Mouse (Mus musculus): ENCODE measurements around the gene Eme2. TPM values are rescaled to one million over a fixed set of nuclear protein-coding genes. Genes with fewer than 3 reads are reported as not detected.

The Eme2 gene
- polyA plus RNA-seq, 1 experiment from 2014 or later, result 17.5 TPM

- H3K9me3 ChIP-seq (ENCODE audit: low read length), result no peaks in the 10 kb centered on the region
- peak overlapping the region; percentile 70 for H3K4me2 ChIP-seq (replicated peaks; ENCODE audit: low read depth, low read length)
- H3K27ac ChIP-seq (ENCODE audit: low read length), result peak overlapping the region; percentile 81
- H3K4me3 ChIP-seq (ENCODE audit: low read depth, low read length), result peak overlapping the region; percentile 72
- H3K36me3 ChIP-seq (ENCODE audit: insufficient read depth, low read length), result peaks cover 19% of the 10 kb centered on the region
- peaks cover 4% of the 10 kb centered on the region; the same call in 1 of the 2 replicates for H3K4me1 ChIP-seq (ENCODE audit: insufficient read depth, low read depth, low read length)
- no peaks in the 10 kb centered on the region for H3K27me3 ChIP-seq (replicated peaks; ENCODE audit: insufficient read depth, low read length)
- 9% methylated on average over 31 of the region's 31 CpGs for WGBS
- peak overlapping the region; percentile 88 for H3K9ac ChIP-seq (replicated peaks; ENCODE audit: low read depth)
- ATAC-seq (peak; percentile 7; the same call in 1 of the 2 replicates), DNase-seq (ENCODE audit: low spot score) (no peak)
- TF ChIP-seq CTCF (IDR thresholded peaks at IDR 0.05) (no peak), EP300 (IDR thresholded peaks at IDR 0.05) (no peak)
Observed at GRCm38 (mm10) chr17:24894061-24894994, 559 bp downstream of the Eme2 start.

DNA sequence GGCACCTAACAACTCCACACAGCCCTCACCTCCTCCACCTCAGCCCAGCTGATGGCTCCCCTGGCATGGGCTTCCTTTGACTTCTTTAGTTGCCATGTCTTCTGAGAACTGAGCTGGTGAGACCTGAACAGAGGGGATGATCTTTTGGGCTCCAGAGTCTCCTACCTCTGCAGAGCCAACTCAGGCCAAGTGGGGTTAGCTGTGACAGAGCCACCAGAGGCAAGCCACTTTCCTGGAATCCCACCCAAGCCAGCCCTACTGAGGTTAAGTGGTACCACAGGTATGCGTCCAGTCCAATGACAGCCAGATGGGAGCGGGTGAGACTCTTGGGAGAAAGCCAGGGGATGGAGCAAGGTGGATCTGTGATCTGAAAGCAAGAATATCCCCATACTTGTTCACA is 1.6 kb downstream of the Eme2 start:
- Histone ChIP-seq H3K9me3 (ENCODE audit: low read length) (no peaks in the 10 kb centered on the region), H3K27ac (ENCODE audit: low read length) (no peak overlapping the region), H3K36me3 (ENCODE audit: insufficient read depth, low read length) (peaks cover 15% of the 10 kb centered on the region), H3K4me3 (ENCODE audit: low read depth, low read length) (no peak overlapping the region), H3K9ac (replicated peaks; ENCODE audit: low read depth) (no peak overlapping the region), H3K27me3 (replicated peaks; ENCODE audit: insufficient read depth, low read length) (no peaks in the 10 kb centered on the region), H3K4me2 (replicated peaks; ENCODE audit: low read depth, low read length) (no peak overlapping the region), H3K4me1 (ENCODE audit: insufficient read depth, low read depth, low read length) (peaks cover 4% of the 10 kb centered on the region; the same call in 1 of the 2 replicates)
- ATAC-seq (no peak), DNase-seq (ENCODE audit: low spot score) (no peak)
- no peak for TF ChIP-seq EP300 (IDR thresholded peaks at IDR 0.05)
- no peak for TF ChIP-seq CTCF (IDR thresholded peaks at IDR 0.05)
- 96% methylated on average over 2 of the region's 2 CpGs for WGBS

DNA sequence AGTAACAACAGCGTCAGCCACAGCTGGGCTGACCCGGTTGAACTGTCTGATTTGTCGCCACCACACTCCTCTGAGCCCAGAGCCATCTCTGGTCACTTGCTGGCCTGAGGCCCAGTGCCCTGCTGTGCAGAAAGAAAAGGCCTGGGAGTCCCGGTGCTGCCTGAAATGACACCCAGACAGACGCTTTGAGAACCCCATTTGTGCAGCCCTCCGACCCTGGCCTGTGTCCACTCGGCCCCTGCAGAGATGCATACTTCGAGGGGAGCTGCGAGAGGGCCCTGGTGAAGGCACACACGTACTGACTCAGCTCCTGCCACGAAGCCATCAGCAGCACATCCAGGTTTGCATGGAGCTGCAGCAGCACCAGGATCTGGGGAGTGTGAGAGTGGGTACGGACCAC is 2.1 kb downstream of the Eme2 start:
- Histone ChIP-seq H3K4me2 (replicated peaks; ENCODE audit: low read depth, low read length) (no peak overlapping the region), H3K4me1 (ENCODE audit: insufficient read depth, low read depth, low read length) (peaks cover 9% of the 10 kb centered on the region), H3K9ac (replicated peaks; ENCODE audit: low read depth) (no peak overlapping the region), H3K27me3 (replicated peaks; ENCODE audit: insufficient read depth, low read length) (no peaks in the 10 kb centered on the region), H3K27ac (ENCODE audit: low read length) (no peak overlapping the region), H3K4me3 (ENCODE audit: low read depth, low read length) (no peak overlapping the region), H3K36me3 (ENCODE audit: insufficient read depth, low read length) (peaks cover 15% of the 10 kb centered on the region), H3K9me3 (ENCODE audit: low read length) (no peaks in the 10 kb centered on the region)
- DNase-seq (ENCODE audit: low spot score), result no peak
- no peak for TF ChIP-seq EP300 (IDR thresholded peaks at IDR 0.05)
- no peak for TF ChIP-seq CTCF (IDR thresholded peaks at IDR 0.05)
- 91% methylated on average over 12 of the region's 12 CpGs for WGBS
- no peak for ATAC-seq

GRCm38 (mm10) chr17:24891321-24891720 is 3.6 kb downstream of the Eme2 start:
- DNase-seq (ENCODE audit: low spot score) (no peak), ATAC-seq (no peak)
- peaks cover 15% of the 10 kb centered on the region for H3K36me3 ChIP-seq (ENCODE audit: insufficient read depth, low read length)
- H3K4me3 ChIP-seq (ENCODE audit: low read depth, low read length), result no peak overlapping the region
- H3K27ac ChIP-seq (ENCODE audit: low read length), result no peak overlapping the region
- no peak overlapping the region for H3K4me2 ChIP-seq (replicated peaks; ENCODE audit: low read depth, low read length)
- no peak overlapping the region for H3K9ac ChIP-seq (replicated peaks; ENCODE audit: low read depth)
- no peak for TF ChIP-seq EP300 (IDR thresholded peaks at IDR 0.05)
- no peak for TF ChIP-seq CTCF (IDR thresholded peaks at IDR 0.05)
- H3K4me1 ChIP-seq (ENCODE audit: insufficient read depth, low read depth, low read length), result peaks cover 16% of the 10 kb centered on the region
- H3K9me3 ChIP-seq (ENCODE audit: low read length), result no peaks in the 10 kb centered on the region
- H3K27me3 ChIP-seq (replicated peaks; ENCODE audit: insufficient read depth, low read length), result no peaks in the 10 kb centered on the region
- 81% methylated on average over 12 of the region's 13 CpGs for WGBS

- no peak overlapping the region for H3K4me3 ChIP-seq (ENCODE audit: low read depth, low read length)
- no peak for TF ChIP-seq CTCF (IDR thresholded peaks at IDR 0.05)
- ATAC-seq, result no peak
- H3K9me3 ChIP-seq (ENCODE audit: low read length), result no peaks in the 10 kb centered on the region
- H3K9ac ChIP-seq (replicated peaks; ENCODE audit: low read depth), result no peak overlapping the region
- no peak overlapping the region for H3K27ac ChIP-seq (ENCODE audit: low read length)
- no peaks in the 10 kb centered on the region for H3K27me3 ChIP-seq (replicated peaks; ENCODE audit: insufficient read depth, low read length)
- 83% methylated on average over 19 of the region's 19 CpGs for WGBS
- H3K4me2 ChIP-seq (replicated peaks; ENCODE audit: low read depth, low read length), result no peak overlapping the region
- no peak for DNase-seq (ENCODE audit: low spot score)
- peaks cover 15% of the 10 kb centered on the region for H3K36me3 ChIP-seq (ENCODE audit: insufficient read depth, low read length)
- H3K4me1 ChIP-seq (ENCODE audit: insufficient read depth, low read depth, low read length), result peaks cover 21% of the 10 kb centered on the region
Observed at GRCm38 (mm10) chr17:24890151-24891092, 4.5 kb downstream of the Eme2 start.

DNA sequence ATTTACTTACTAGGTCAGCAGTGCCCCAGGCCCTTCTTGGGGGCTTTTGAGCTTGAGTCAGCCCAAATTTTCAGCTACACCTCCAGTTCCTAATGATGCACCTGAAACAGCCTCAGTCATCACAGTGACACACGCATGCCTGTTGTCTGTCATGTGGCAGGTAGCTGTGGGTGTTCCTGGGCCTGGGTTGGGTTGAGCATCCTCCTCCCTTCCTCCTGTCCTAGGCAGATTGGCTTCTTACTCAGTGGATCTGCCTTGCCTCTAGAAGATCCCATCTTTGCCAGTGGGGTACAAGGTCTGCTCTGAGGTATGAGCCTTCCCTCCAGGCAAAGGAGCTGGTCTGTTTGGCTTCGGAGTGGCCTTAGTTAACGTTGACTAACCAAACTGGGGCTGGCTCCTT is 6.0 kb downstream of the Eme2 start:
- no peak overlapping the region for H3K4me3 ChIP-seq (ENCODE audit: low read depth, low read length)
- H3K9me3 ChIP-seq (ENCODE audit: low read length), result no peaks in the 10 kb centered on the region
- TF ChIP-seq EP300 (IDR thresholded peaks at IDR 0.05), result no peak
- no peak for TF ChIP-seq CTCF (IDR thresholded peaks at IDR 0.05)
- H3K4me2 ChIP-seq (replicated peaks; ENCODE audit: low read depth, low read length), result no peak overlapping the region
- H3K27me3 ChIP-seq (replicated peaks; ENCODE audit: insufficient read depth, low read length), result no peaks in the 10 kb centered on the region
- no peak for DNase-seq (ENCODE audit: low spot score)
- H3K27ac ChIP-seq (ENCODE audit: low read length), result no peak overlapping the region
- ATAC-seq, result no peak
- no peak overlapping the region for H3K9ac ChIP-seq (replicated peaks; ENCODE audit: low read depth)
- WGBS, result 94% methylated on average over 3 of the region's 3 CpGs
- H3K36me3 ChIP-seq (ENCODE audit: insufficient read depth, low read length), result peaks cover 16% of the 10 kb centered on the region
- peaks cover 20% of the 10 kb centered on the region for H3K4me1 ChIP-seq (ENCODE audit: insufficient read depth, low read depth, low read length)
